Mouse (Mus musculus): ENCODE results near the gene Aldh9a1. TPM values are rescaled to one million over a fixed set of nuclear protein-coding genes. Genes with fewer than 3 reads are reported as not detected.

Aldh9a1 gene
- polyA plus RNA-seq, 1 experiment from 2014 or later = 28.4 TPM

- Histone ChIP-seq H3K27ac (replicated peaks) (no peak overlapping the region; the same call in 1 of the 2 replicates), H3K9ac (no peak overlapping the region), H3K36me3 (no peaks in the 10 kb centered on the region), H3K4me2 (0 out of 2 replicates have a peak overlapping the region, but pooled peaks have one; percentile 4), H3K27me3 (replicated peaks) (0 out of 2 replicates have a peak, but pooled peaks cover 6% of the 10 kb centered on the region), H3K4me3 (no peak overlapping the region), H3K9me3 (no peaks in the 10 kb centered on the region), H3K4me1 (peaks cover 43% of the 10 kb centered on the region)
- ATAC-seq (ENCODE audit: extremely low read depth, insufficient number of reproducible peaks, low FRiP score, low TSS enrichment) = no peak
- WGBS = 70% methylated on average over 5 of the region's 5 CpGs
Observed at GRCm38 (mm10) chr1:167385636-167386035, 35.8 kb downstream of the Aldh9a1 start.

- 43% methylated on average over 1 of the region's 2 CpGs for WGBS
- ATAC-seq (ENCODE audit: extremely low read depth, insufficient number of reproducible peaks, low FRiP score, low TSS enrichment) = no peak
- no peaks in the 10 kb centered on the region for H3K36me3 ChIP-seq
Observed at GRCm38 (mm10) chr1:167386466-167386865, 36.7 kb downstream of the Aldh9a1 start.

GRCm38 (mm10) chr1:167387310-167387709 is 37.5 kb downstream of the Aldh9a1 start:
- Histone ChIP-seq H3K9me3 (no peaks in the 10 kb centered on the region), H3K27me3 (replicated peaks) (0 out of 2 replicates have a peak, but pooled peaks cover 6% of the 10 kb centered on the region), H3K36me3 (no peaks in the 10 kb centered on the region), H3K4me2 (peak overlapping the region; percentile 4; the same call in 1 of the 2 replicates), H3K9ac (no peak overlapping the region), H3K4me3 (no peak overlapping the region), H3K27ac (replicated peaks) (no peak overlapping the region), H3K4me1 (peaks cover 43% of the 10 kb centered on the region)
- ATAC-seq (ENCODE audit: extremely low read depth, insufficient number of reproducible peaks, low FRiP score, low TSS enrichment) = no peak
- WGBS = 65% methylated on average over 2 of the region's 2 CpGs

More at GRCm38 (mm10) chr1:167386466-167386865, 36.7 kb downstream of the Aldh9a1 start:
- Histone ChIP-seq H3K4me1 (peaks cover 42% of the 10 kb centered on the region), H3K9me3 (no peaks in the 10 kb centered on the region), H3K4me3 (no peak overlapping the region), H3K4me2 (no peak overlapping the region), H3K9ac (no peak overlapping the region), H3K27me3 (replicated peaks) (0 out of 2 replicates have a peak, but pooled peaks cover 6% of the 10 kb centered on the region), H3K27ac (replicated peaks) (no peak overlapping the region)

- 60% methylated on average over 3 of the region's 3 CpGs for WGBS
- H3K27ac ChIP-seq (replicated peaks) = no peak overlapping the region
- no peak overlapping the region for H3K4me3 ChIP-seq
- ATAC-seq (ENCODE audit: extremely low read depth, insufficient number of reproducible peaks, low FRiP score, low TSS enrichment) = no peak
- H3K36me3 ChIP-seq = no peaks in the 10 kb centered on the region
- no peak overlapping the region for H3K4me2 ChIP-seq
- no peak overlapping the region for H3K9ac ChIP-seq
- H3K27me3 ChIP-seq (replicated peaks) = 0 out of 2 replicates have a peak, but pooled peaks cover 6% of the 10 kb centered on the region
- H3K4me1 ChIP-seq = peaks cover 48% of the 10 kb centered on the region
- H3K9me3 ChIP-seq = no peaks in the 10 kb centered on the region
Observed at GRCm38 (mm10) chr1:167387796-167388195, 38.0 kb downstream of the Aldh9a1 start.

GRCm38 (mm10) chr1:167388571-167388970 is 38.8 kb downstream of the Aldh9a1 start:
- H3K9ac ChIP-seq = no peak overlapping the region
- no peaks in the 10 kb centered on the region for H3K36me3 ChIP-seq
- 71% methylated on average over 6 of the region's 6 CpGs for WGBS
- no peak overlapping the region for H3K4me3 ChIP-seq
- H3K27me3 ChIP-seq (replicated peaks) = 0 out of 2 replicates have a peak, but pooled peaks cover 6% of the 10 kb centered on the region
- peak overlapping the region; percentile 13; the same call in 1 of the 2 replicates for H3K4me2 ChIP-seq
- ATAC-seq (ENCODE audit: extremely low read depth, insufficient number of reproducible peaks, low FRiP score, low TSS enrichment) = no peak
- no peaks in the 10 kb centered on the region for H3K9me3 ChIP-seq
- H3K4me1 ChIP-seq = peaks cover 48% of the 10 kb centered on the region
- H3K27ac ChIP-seq (replicated peaks) = no peak overlapping the region

GRCm38 (mm10) chr1:167389584-167389983 is 39.8 kb downstream of the Aldh9a1 start:
- Histone ChIP-seq H3K9me3 (no peaks in the 10 kb centered on the region), H3K27me3 (replicated peaks) (0 out of 2 replicates have a peak, but pooled peaks cover 6% of the 10 kb centered on the region), H3K4me1 (peaks cover 45% of the 10 kb centered on the region), H3K4me3 (no peak overlapping the region), H3K36me3 (no peaks in the 10 kb centered on the region), H3K27ac (replicated peaks) (no peak overlapping the region), H3K9ac (no peak overlapping the region), H3K4me2 (peak overlapping the region; percentile 88)
- WGBS = 77% methylated on average over 7 of the region's 7 CpGs
- no peak for ATAC-seq (ENCODE audit: extremely low read depth, insufficient number of reproducible peaks, low FRiP score, low TSS enrichment)

- Histone ChIP-seq H3K4me1 (peaks cover 38% of the 10 kb centered on the region), H3K9me3 (no peaks in the 10 kb centered on the region), H3K36me3 (no peaks in the 10 kb centered on the region), H3K27ac (replicated peaks) (no peak overlapping the region), H3K9ac (no peak overlapping the region; the same call in 1 of the 2 replicates), H3K4me3 (no peak overlapping the region), H3K27me3 (replicated peaks) (peaks cover 11% of the 10 kb centered on the region; the same call in 1 of the 2 replicates), H3K4me2 (peak overlapping the region; percentile 88)
- WGBS = 73% methylated on average over 4 of the region's 4 CpGs
- no peak for ATAC-seq (ENCODE audit: extremely low read depth, insufficient number of reproducible peaks, low FRiP score, low TSS enrichment)
Observed at GRCm38 (mm10) chr1:167390381-167390780, 40.6 kb downstream of the Aldh9a1 start.

- H3K27ac ChIP-seq (replicated peaks) = no peak overlapping the region; the same call in 1 of the 2 replicates
- peak overlapping the region; percentile 88 for H3K4me2 ChIP-seq
- H3K36me3 ChIP-seq = no peaks in the 10 kb centered on the region
- peaks cover 34% of the 10 kb centered on the region for H3K4me1 ChIP-seq
- WGBS = 72% methylated on average over 6 of the region's 6 CpGs
- ATAC-seq (ENCODE audit: extremely low read depth, insufficient number of reproducible peaks, low FRiP score, low TSS enrichment) = no peak
- no peak overlapping the region; the same call in 1 of the 2 replicates for H3K4me3 ChIP-seq
- H3K27me3 ChIP-seq (replicated peaks) = peaks cover 19% of the 10 kb centered on the region
- H3K9ac ChIP-seq = 0 out of 2 replicates have a peak overlapping the region, but pooled peaks have one; percentile 39
- no peaks in the 10 kb centered on the region for H3K9me3 ChIP-seq
Observed at GRCm38 (mm10) chr1:167391241-167391640, 41.5 kb downstream of the Aldh9a1 start.

GRCm38 (mm10) chr1:167392031-167392640 is 42.3 kb downstream of the Aldh9a1 start:
- Histone ChIP-seq H3K27ac (replicated peaks) (peak overlapping the region; percentile 83), H3K4me2 (peak overlapping the region; percentile 88), H3K36me3 (no peaks in the 10 kb centered on the region), H3K9ac (peak overlapping the region; percentile 88), H3K27me3 (replicated peaks) (peaks cover 23% of the 10 kb centered on the region), H3K9me3 (no peaks in the 10 kb centered on the region), H3K4me3 (peak overlapping the region; percentile 77), H3K4me1 (peaks cover 30% of the 10 kb centered on the region)
- ATAC-seq (ENCODE audit: extremely low read depth, insufficient number of reproducible peaks, low FRiP score, low TSS enrichment) = no peak
- WGBS = 43% methylated on average over 2 of the region's 2 CpGs

GRCm38 (mm10) chr1:167392687-167393086 is 42.9 kb downstream of the Aldh9a1 start:
- H3K4me1 ChIP-seq = peaks cover 28% of the 10 kb centered on the region
- H3K36me3 ChIP-seq = no peaks in the 10 kb centered on the region
- peak; percentile 31; the same call in 1 of the 2 replicates for ATAC-seq (ENCODE audit: extremely low read depth, insufficient number of reproducible peaks, low FRiP score, low TSS enrichment)
- H3K27ac ChIP-seq (replicated peaks) = peak overlapping the region; percentile 83
- H3K4me2 ChIP-seq = peak overlapping the region; percentile 88
- no peaks in the 10 kb centered on the region for H3K9me3 ChIP-seq
- peak overlapping the region; percentile 88 for H3K9ac ChIP-seq
- peaks cover 23% of the 10 kb centered on the region for H3K27me3 ChIP-seq (replicated peaks)
- H3K4me3 ChIP-seq = peak overlapping the region; percentile 77
- WGBS = 12% methylated on average over 8 of the region's 8 CpGs

GRCm38 (mm10) chr1:167393281-167393680 is 43.5 kb downstream of the Aldh9a1 start:
- Histone ChIP-seq H3K9ac (peak overlapping the region; percentile 88), H3K4me2 (peak overlapping the region; percentile 88), H3K4me1 (peaks cover 28% of the 10 kb centered on the region), H3K4me3 (peak overlapping the region; percentile 77), H3K27ac (replicated peaks) (peak overlapping the region; percentile 83), H3K9me3 (no peaks in the 10 kb centered on the region), H3K27me3 (replicated peaks) (peaks cover 23% of the 10 kb centered on the region), H3K36me3 (no peaks in the 10 kb centered on the region)
- no peak for ATAC-seq (ENCODE audit: extremely low read depth, insufficient number of reproducible peaks, low FRiP score, low TSS enrichment)
- 1% methylated on average over 15 of the region's 15 CpGs for WGBS
